Comparison of ENCODE assay signal across 24 mouse cellular contexts in the genomic region with DNA sequence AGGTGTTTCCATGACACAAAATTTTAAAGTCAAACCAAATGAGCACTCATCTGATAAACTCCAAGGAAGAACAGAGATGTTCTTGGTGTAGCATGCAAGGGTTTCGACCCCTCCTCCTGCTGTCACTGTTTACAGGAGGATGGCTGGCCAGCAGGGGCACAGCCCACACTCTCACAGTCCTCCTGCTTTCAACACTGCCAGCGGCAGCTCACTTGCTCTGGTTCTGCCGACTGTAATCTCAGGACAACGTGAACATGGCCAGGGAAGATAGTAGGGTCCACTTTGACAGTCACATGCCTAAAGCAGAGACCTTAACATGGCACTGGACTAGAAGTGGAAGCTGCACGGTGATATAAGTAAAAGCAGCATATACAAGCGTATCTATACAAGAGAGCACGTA. TPM values are rescaled to one million over a fixed set of nuclear protein-coding genes. Genes with fewer than 3 reads are reported as not detected.
DNase-seq lines count a peak whose midpoint lies in the region; ATAC-seq and TF ChIP-seq lines count a peak whose summit lies in the region.
"Had no signal": no experiment of that assay in that cellular context is flagged by ENCODE, and none has a peak within 500 bp of the region (broad histone marks: within the 10 kb centered on the region; RNA-seq: fewer than 3 reads in every experiment).

No protein-coding gene starts in this region.

- H3K4me2 ChIP-seq in heart, embryonic 11.5 days, result peak overlapping the region; percentile 43
- H3K4me2 ChIP-seq in heart, embryonic 13.5 days, result peak overlapping the region; percentile 57
- H3K4me2 ChIP-seq: embryonic facial prominence, embryonic 13.5 days; midbrain, embryonic 12.5 days; neural tube, embryonic 13.5 days had no signal

- peak overlapping the region; percentile 47; the same call in 1 of the 2 replicates for H3K27ac ChIP-seq in heart, embryonic 11.5 days (ENCODE audit: low read depth, low read length)
- H3K27ac ChIP-seq in layer of hippocampus, adult 2 months, result peak overlapping the region; percentile 23; the same call in 1 of the 2 replicates
- peak overlapping the region; percentile 28 for H3K27ac ChIP-seq in bone marrow macrophage, adult 2 months (ENCODE audit: insufficient read depth, low read depth, low read length)
- peak overlapping the region; percentile 75 for H3K27ac ChIP-seq in heart, embryonic 13.5 days (replicated peaks)
- H3K27ac ChIP-seq: embryonic facial prominence, embryonic 13.5 days; left cerebral cortex, adult 2 months; limb, embryonic 10.5 days; midbrain, embryonic 12.5 days; neural tube, embryonic 13.5 days had no signal

- WGBS in heart, embryonic 11.5 days (ENCODE audit: insufficient replicate concordance), result 26% methylated on average over 7 of the region's 7 CpGs
- WGBS in heart, embryonic 13.5 days, result 28% methylated on average over 7 of the region's 7 CpGs

- TF ChIP-seq POLR2A in bone marrow macrophage, adult 2 months (IDR thresholded peaks at IDR 0.05; ENCODE audit: borderline replicate concordance, low read depth, low read length), result no peak

- ATAC-seq in heart, embryonic 11.5 days (replicated peaks; ENCODE audit: insufficient number of reproducible peaks, low FRiP score, low TSS enrichment), result 0 out of 2 replicates have a peak, but pooled peaks have one; percentile 14
- no peak for ATAC-seq in heart, embryonic 13.5 days (ENCODE audit: extremely low read depth, insufficient number of reproducible peaks, low FRiP score, low TSS enrichment)
- ATAC-seq: forebrain, embryonic 14.5 days; hindbrain, embryonic 16.5 days had no signal

- H3K9me3 ChIP-seq in heart, embryonic 11.5 days (replicated peaks; ENCODE audit: control insufficient read depth, low read length), result no peaks in the 10 kb centered on the region
- H3K9me3 ChIP-seq in heart, embryonic 13.5 days, result no peaks in the 10 kb centered on the region
- H3K9me3 ChIP-seq: embryonic facial prominence, embryonic 13.5 days; limb, embryonic 10.5 days; midbrain, embryonic 12.5 days; neural tube, embryonic 13.5 days had no signal

- H3K9ac ChIP-seq in heart, embryonic 11.5 days (ENCODE audit: low read depth, low read length), result no peak overlapping the region
- H3K9ac ChIP-seq in heart, embryonic 13.5 days, result peak overlapping the region; percentile 44
- H3K9ac ChIP-seq: embryonic facial prominence, embryonic 13.5 days; midbrain, embryonic 12.5 days; neural tube, embryonic 13.5 days had no signal

- H3K27me3 ChIP-seq in heart, embryonic 11.5 days (ENCODE audit: control insufficient read depth, insufficient read depth, low read length), result no peaks in the 10 kb centered on the region
- H3K27me3 ChIP-seq in heart, embryonic 13.5 days (replicated peaks), result no peaks in the 10 kb centered on the region
- H3K27me3 ChIP-seq: embryonic facial prominence, embryonic 13.5 days; midbrain, embryonic 12.5 days; neural tube, embryonic 13.5 days had no signal

- DNase-seq in heart, adult 9 months (ENCODE audit: low spot score in 2 of 2), result no peak
- no peak for DNase-seq in layer of hippocampus, adult 2 months (ENCODE audit: low spot score in 2 of 2)
- no peak for DNase-seq in layer of hippocampus, adult 11-12 months (ENCODE audit: low spot score)
- no peak for DNase-seq in gastrocnemius, postnatal 25 days
- no peak for DNase-seq in MN1 (ENCODE audit: low spot score)
- DNase-seq: adrenal gland, adult 2 months; cerebellum, adult 8-10 months; gastrocnemius, postnatal 36 days; kidney, adult 11 months; kidney, postnatal 10 days; layer of hippocampus, adult 9-11 months; lung, adult 18-20 months; right cerebral cortex, postnatal 14 days; thymus, adult 2 months had no signal

- H3K4me3 ChIP-seq in heart, embryonic 11.5 days (ENCODE audit: low read depth, low read length), result no peak overlapping the region
- H3K4me3 ChIP-seq in layer of hippocampus, adult 2 months, result no peak overlapping the region
- no peak overlapping the region for H3K4me3 ChIP-seq in bone marrow macrophage, adult 2 months (ENCODE audit: insufficient read depth, low read length)
- peak overlapping the region; percentile 19 for H3K4me3 ChIP-seq in heart, embryonic 13.5 days
- H3K4me3 ChIP-seq: embryonic facial prominence, embryonic 13.5 days; left cerebral cortex, adult 2 months; limb, embryonic 10.5 days; midbrain, embryonic 12.5 days; neural tube, embryonic 13.5 days had no signal

- TF ChIP-seq CTCF in layer of hippocampus, adult 2 months (conservative IDR thresholded peaks at IDR 0.05), result 0 out of 2 replicates have a peak, but pooled peaks have one; percentile 6
- TF ChIP-seq CTCF in bone marrow macrophage, adult 2 months (IDR thresholded peaks at IDR 0.05; ENCODE audit: low read depth, low read length), result no peak

- peaks cover 34% of the 10 kb centered on the region for H3K4me1 ChIP-seq in heart, embryonic 11.5 days (ENCODE audit: control insufficient read depth, insufficient read depth, low read length)
- peaks cover 33% of the 10 kb centered on the region for H3K4me1 ChIP-seq in bone marrow macrophage, adult 2 months (ENCODE audit: control insufficient read depth, insufficient read depth, low read length)
- peaks cover 58% of the 10 kb centered on the region for H3K4me1 ChIP-seq in heart, embryonic 13.5 days

- no peaks in the 10 kb centered on the region for H3K36me3 ChIP-seq in heart, embryonic 11.5 days (ENCODE audit: control insufficient read depth, insufficient read depth, low read length)
- peaks cover 3% of the 10 kb centered on the region; the same call in 1 of the 2 replicates for H3K36me3 ChIP-seq in heart, embryonic 13.5 days
- H3K36me3 ChIP-seq: embryonic facial prominence, embryonic 13.5 days; midbrain, embryonic 12.5 days; neural tube, embryonic 13.5 days had no signal

RNA-seq across cellular contexts. Expression of gene Map4k3, which starts 34.6 kb away (rescaled TPM):
- polyA plus RNA-seq in heart, embryonic 11.5 days (2014; fragmentation: Nextera tagmentation; extraction: Ambion mirVana), result 20.4 and 22.0 TPM in 2 replicates
- total RNA-seq in layer of hippocampus, adult 2 months (2021), result 10 to 100 TPM; 92.9 to 94.1 TPM
- 30.9 and 31.0 TPM in 2 replicates for polyA plus RNA-seq in bone marrow macrophage, adult 2 months (2012; ENCODE audit: insufficient read depth, insufficient read length, missing spikeins)
- 15.1 and 17.0 TPM in 2 replicates for polyA plus RNA-seq in heart, embryonic 13.5 days (2015; fragmentation: Nextera tagmentation; extraction: Ambion mirVana)
- total RNA-seq in gastrocnemius, postnatal 25 days (2021), result 10 to 100 TPM; 12.4 to 15.0 TPM

Comparison
In these comparisons a context has a peak if more than half of its experiments do, and no peak if none do; other contexts are left out.
1. H3K27ac ChIP-seq: peak in every context shown above with its lines; median percentile 75 in heart, embryonic 13.5 days; 47 in heart, embryonic 11.5 days; 28 in bone marrow macrophage, adult 2 months; 23 in layer of hippocampus, adult 2 months.